In genomic region chr2:71813371-71813770, GRCm38 (mm10) we compare ENCODE assay signal across 9 mouse cellular contexts. TPM values are rescaled to one million over a fixed set of nuclear protein-coding genes. Genes with fewer than 3 reads are reported as not detected.
DNase-seq lines count a peak whose midpoint lies in the region; ATAC-seq and TF ChIP-seq lines count a peak whose summit lies in the region.
"Had no signal": no experiment of that assay in that cellular context is flagged by ENCODE, and none has a peak within 500 bp of the region (broad histone marks: within the 10 kb centered on the region; RNA-seq: fewer than 3 reads in every experiment).

No protein-coding gene starts in this region.

- H3K4me3 ChIP-seq in layer of hippocampus, adult 2 months: no peak overlapping the region
- no peak overlapping the region for H3K4me3 ChIP-seq in intestine, embryonic 15.5 days (replicated peaks)
- H3K4me3 ChIP-seq: limb, embryonic 13.5 days had no signal

- no peak overlapping the region for H3K9ac ChIP-seq in intestine, embryonic 15.5 days

- H3K9me3 ChIP-seq in intestine, embryonic 15.5 days: no peaks in the 10 kb centered on the region
- H3K9me3 ChIP-seq: limb, embryonic 13.5 days had no signal

- no peak overlapping the region for H3K4me2 ChIP-seq in intestine, embryonic 15.5 days (replicated peaks)
- H3K4me2 ChIP-seq: limb, embryonic 13.5 days had no signal

- H3K36me3 ChIP-seq in intestine, embryonic 15.5 days: no peaks in the 10 kb centered on the region
- H3K36me3 ChIP-seq: limb, embryonic 13.5 days had no signal

- 63% methylated on average over 5 of the region's 8 CpGs for whole genome bisulfite sequencing in intestine, embryonic 15.5 days

- peak; percentile 24; the same call in 1 of the 2 replicates for ATAC-seq in intestine, embryonic 15.5 days

- no peaks in the 10 kb centered on the region for H3K27me3 ChIP-seq in intestine, embryonic 15.5 days (replicated peaks)
- H3K27me3 ChIP-seq: limb, embryonic 13.5 days had no signal

- TF ChIP-seq CTCF in layer of hippocampus, adult 2 months (conservative IDR thresholded peaks at IDR 0.05): no peak

- H3K27ac ChIP-seq in layer of hippocampus, adult 2 months: peak overlapping the region; percentile 43; the same call in 1 of the 2 replicates
- 0 out of 2 replicates have a peak overlapping the region, but pooled peaks have one; percentile 40 for H3K27ac ChIP-seq in intestine, embryonic 15.5 days
- H3K27ac ChIP-seq: limb, embryonic 13.5 days had no signal

- peak; percentile 80 for DNase-seq in heart, adult 11 months
- no peak for DNase-seq in heart, postnatal 4 days
- no peak for DNase-seq in layer of hippocampus, adult 2 months (ENCODE audit: low spot score in 2 of 2)
- DNase-seq in layer of hippocampus, adult 18-20 months (ENCODE audit: low spot score in 2 of 2): no peak
- DNase-seq in thymus, postnatal 14 days: peak; percentile 67
- no peak for DNase-seq in left cerebral cortex, adult 8-10 months (ENCODE audit: low spot score in 2 of 2)
- no peak for DNase-seq in cerebellum, adult 9-10 months

- peaks cover 20% of the 10 kb centered on the region for H3K4me1 ChIP-seq in intestine, embryonic 15.5 days (replicated peaks)

RNA-seq across cellular contexts. Expression of gene Pdk1, which starts 59.7 kb away (rescaled TPM):
- 100 to 1,000 TPM; 129 to 138 TPM for total RNA-seq in heart, postnatal 4 days (2021)
- 10 to 100 TPM; 38.8 to 39.5 TPM for total RNA-seq in layer of hippocampus, adult 2 months (2021)
- total RNA-seq in layer of hippocampus, adult 18-20 months (2021): 10 to 100 TPM; 36.9 to 41.9 TPM
- polyA plus RNA-seq in intestine, embryonic 15.5 days (2015; fragmentation: Nextera tagmentation; extraction: Ambion mirVana): 66.8 and 78.3 TPM in 2 replicates
- 10 to 100 TPM; 44.1 to 65.7 (median 48.4) TPM for total RNA-seq in left cerebral cortex, adult 8-10 months (2022)

Comparison
In these comparisons a context has a peak if more than half of its experiments do, and no peak if none do; other contexts are left out.
1. DNase-seq: peak in heart, adult 11 months (single experiment) and thymus, postnatal 14 days (single experiment); none in heart, postnatal 4 days (single experiment), layer of hippocampus, adult 2 months (0 of 2), layer of hippocampus, adult 18-20 months (0 of 2), left cerebral cortex, adult 8-10 months (0 of 2) and cerebellum, adult 9-10 months (single experiment).